Comparison of ENCODE assay signal across 11 mouse cellular contexts in the genomic region with DNA sequence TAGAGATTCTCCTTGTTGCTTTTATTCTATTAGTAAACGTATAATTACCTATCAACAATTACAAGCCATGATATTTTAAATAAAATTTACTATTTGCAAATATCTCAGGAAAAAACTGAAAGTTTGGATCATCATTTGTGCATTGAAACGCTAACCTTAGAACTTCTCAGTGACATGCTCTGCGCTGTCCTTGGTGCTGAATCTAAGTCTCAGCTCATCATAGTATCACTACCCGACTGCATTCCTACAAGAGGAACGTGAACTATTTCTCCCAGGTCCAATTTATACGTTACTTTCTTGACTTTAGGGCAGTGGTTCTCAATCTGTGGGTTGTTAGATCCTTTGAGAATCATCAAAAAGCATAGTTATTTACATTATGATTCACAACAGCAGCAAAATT. TPM values are rescaled to one million over a fixed set of nuclear protein-coding genes. Genes with fewer than 3 reads are reported as not detected.
DNase-seq lines count a peak whose midpoint lies in the region; ATAC-seq lines count a peak whose summit lies in the region.
"Had no signal": no experiment of that assay in that cellular context is flagged by ENCODE, and none has a peak within 500 bp of the region (broad histone marks: within the 10 kb centered on the region; RNA-seq: fewer than 3 reads in every experiment).

No protein-coding gene starts in this region.

- H3K27ac ChIP-seq in midbrain, embryonic 11.5 days (ENCODE audit: low read depth, low read length), result no peak overlapping the region
- no peak overlapping the region for H3K27ac ChIP-seq in midbrain, embryonic 16.5 days (ENCODE audit: low read length)
- H3K27ac ChIP-seq: neural tube, embryonic 12.5 days had no signal

- no peak overlapping the region for H3K4me2 ChIP-seq in midbrain, embryonic 11.5 days
- H3K4me2 ChIP-seq in midbrain, embryonic 16.5 days (ENCODE audit: low read length), result no peak overlapping the region
- H3K4me2 ChIP-seq: neural tube, embryonic 12.5 days had no signal

- no peaks in the 10 kb centered on the region for H3K9me3 ChIP-seq in midbrain, embryonic 11.5 days (ENCODE audit: control insufficient read depth, low read length)
- H3K9me3 ChIP-seq in midbrain, embryonic 16.5 days (replicated peaks; ENCODE audit: control insufficient read depth, low read length, poor library complexity, severe bottlenecking), result no peaks in the 10 kb centered on the region
- H3K9me3 ChIP-seq: neural tube, embryonic 12.5 days had no signal

- WGBS in midbrain, embryonic 11.5 days, result 11% methylated on average over 6 of the region's 6 CpGs
- 13% methylated on average over 6 of the region's 6 CpGs for WGBS in midbrain, embryonic 16.5 days

- DNase-seq in adrenal gland, adult (ENCODE audit: inconsistent age in 2 of 2, low spot score in 1 of 2), result peak; percentile 20 to 71
- no peak for DNase-seq in adrenal gland, postnatal 4 days (ENCODE audit: low spot score in 2 of 2)
- peak; percentile 90 for DNase-seq in midbrain, embryonic 11.5 days (ENCODE audit: low spot score, missing footprints)
- DNase-seq in hindlimb bud, embryonic 11.5 days (ENCODE audit: extremely low spot score, low read depth, low spot score), result peak; percentile 76
- DNase-seq in thymus, postnatal 14 days, result peak; percentile 33
- DNase-seq in MN1 (ENCODE audit: low spot score), result no peak

- no peak overlapping the region for H3K4me3 ChIP-seq in midbrain, embryonic 11.5 days (ENCODE audit: low read depth, low read length)
- H3K4me3 ChIP-seq in midbrain, embryonic 16.5 days (ENCODE audit: low read depth, low read length), result no peak overlapping the region
- H3K4me3 ChIP-seq: neural tube, embryonic 12.5 days had no signal

- no peaks in the 10 kb centered on the region for H3K36me3 ChIP-seq in midbrain, embryonic 11.5 days (ENCODE audit: control insufficient read depth, insufficient read depth, low read length)
- no peaks in the 10 kb centered on the region for H3K36me3 ChIP-seq in midbrain, embryonic 16.5 days (ENCODE audit: control insufficient read depth, insufficient read depth, low read length)
- H3K36me3 ChIP-seq: neural tube, embryonic 12.5 days had no signal

- H3K27me3 ChIP-seq in midbrain, embryonic 11.5 days (ENCODE audit: control insufficient read depth, insufficient read depth, low read length), result no peaks in the 10 kb centered on the region
- H3K27me3 ChIP-seq in midbrain, embryonic 16.5 days (ENCODE audit: control insufficient read depth, insufficient read depth, low read depth, low read length), result no peaks in the 10 kb centered on the region
- H3K27me3 ChIP-seq: neural tube, embryonic 12.5 days had no signal

- no peak overlapping the region for H3K9ac ChIP-seq in midbrain, embryonic 11.5 days (ENCODE audit: low read length)
- no peak overlapping the region for H3K9ac ChIP-seq in midbrain, embryonic 16.5 days (ENCODE audit: low read depth, low read length)
- H3K9ac ChIP-seq: neural tube, embryonic 12.5 days had no signal

- H3K4me1 ChIP-seq in midbrain, embryonic 11.5 days (ENCODE audit: control insufficient read depth, insufficient read depth, low read length), result no peaks in the 10 kb centered on the region
- H3K4me1 ChIP-seq in midbrain, embryonic 16.5 days (ENCODE audit: control insufficient read depth, insufficient read depth, low read length), result no peaks in the 10 kb centered on the region
- H3K4me1 ChIP-seq: neural tube, embryonic 12.5 days had no signal

- no peak for ATAC-seq in midbrain, embryonic 11.5 days (ENCODE audit: low FRiP score)
- ATAC-seq in midbrain, embryonic 16.5 days, result no peak
- no peak for ATAC-seq in cerebellum, adult (ENCODE audit: insufficient number of reproducible peaks, low FRiP score, low TSS enrichment)

RNA-seq across cellular contexts. Expression of gene Kynu, which starts 58.4 kb away (rescaled TPM):
- 1 to 10 TPM; 1.1 to 4.3 TPM for total RNA-seq in adrenal gland, postnatal 4 days (2021)
- polyA plus RNA-seq in midbrain, embryonic 11.5 days (2014; fragmentation: Nextera tagmentation; extraction: Ambion mirVana), result 1.9 and 2.6 TPM in 2 replicates
- 0.09 and 0.21 TPM in 2 replicates for polyA plus RNA-seq in midbrain, embryonic 16.5 days (2015; fragmentation: Nextera tagmentation; extraction: Ambion mirVana)
- total RNA-seq: gastrocnemius, postnatal 4 days had no signal
- polyA plus RNA-seq: C2C12 had no signal

Comparison
In these comparisons a context has a peak if more than half of its experiments do, and no peak if none do; other contexts are left out.
1. DNase-seq: peak in adrenal gland, adult (2 of 2), midbrain, embryonic 11.5 days (single experiment), hindlimb bud, embryonic 11.5 days (single experiment) and thymus, postnatal 14 days (single experiment); none in adrenal gland, postnatal 4 days (0 of 2) and MN1 (single experiment).